Mouse (Mus musculus) ovary, postnatal 36 days (tissue): ENCODE results near the gene Crebl2.
A peak's percentile ranks its signal among the peaks of the same experiment; 100 is the strongest.

ENCODE experiments used
- DNase-seq: peaks from one replicate; pipeline ENCODE4 v3.0.0; 2022; ENCODE audit warnings: low spot score, mixed read lengths

Gene Crebl2

GRCm38 (mm10) chr6:134820411-134820810 lies 9.5 kb upstream of the Crebl2 start:
- no peak for DNase-seq

GRCm38 (mm10) chr6:134822844-134823243 lies 7.1 kb upstream of the Crebl2 start:
- no peak for DNase-seq

GRCm38 (mm10) chr6:134830776-134831175 lies 822 bp downstream of the Crebl2 start:
- DNase-seq, result no peak

- DNase-seq, result no peak
These were observed 4.8 kb downstream of the Crebl2 start for GRCm38 (mm10) chr6:134834585-134835251.

DNA sequence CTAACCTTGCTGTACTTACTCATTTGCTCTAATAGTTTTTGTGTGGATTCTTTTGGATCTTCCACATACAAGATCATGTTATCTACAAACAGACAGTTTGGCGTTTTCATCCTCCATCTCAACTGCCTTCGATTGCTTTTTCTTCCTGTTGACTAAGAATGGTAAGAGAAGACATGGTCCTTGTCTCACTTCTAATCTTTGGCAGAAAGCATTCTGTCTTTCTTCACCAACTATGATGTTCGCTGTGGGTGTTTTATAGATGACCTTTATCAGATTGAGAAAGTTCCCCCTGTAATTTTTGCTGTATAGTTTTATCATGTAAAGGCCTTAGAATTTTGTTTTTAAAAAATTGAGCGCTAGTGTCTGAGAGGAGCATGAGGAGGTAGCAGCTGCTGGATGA lies 8.2 kb downstream of the Crebl2 start:
- no peak for DNase-seq

GRCm38 (mm10) chr6:134840346-134840745 lies 10.4 kb downstream of the Crebl2 start:
- no peak for DNase-seq

DNA sequence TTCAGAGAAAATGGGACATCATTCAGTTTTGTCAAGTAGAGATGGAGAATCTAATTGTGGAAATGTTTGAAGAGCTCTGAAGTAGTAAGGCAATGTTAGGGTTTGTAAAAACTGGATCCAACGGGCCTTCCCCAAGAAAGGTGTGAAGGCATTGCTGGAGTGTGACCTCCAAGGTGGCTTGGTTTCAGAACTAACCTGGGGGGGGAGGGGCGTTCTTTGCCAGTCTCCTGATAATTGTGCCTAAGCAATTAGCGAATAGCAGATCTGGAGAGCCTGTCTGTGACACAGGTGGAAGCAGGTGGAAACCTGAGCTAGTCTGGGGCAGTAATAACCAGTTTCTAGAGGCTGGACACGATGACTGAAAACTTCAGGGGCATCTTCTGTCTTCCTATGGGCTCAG lies 15.8 kb downstream of the Crebl2 start:
- DNase-seq, result no peak

GRCm38 (mm10) chr6:134846308-134846707 lies 16.4 kb downstream of the Crebl2 start:
- peak; percentile 31 for DNase-seq

- no peak for DNase-seq
These were observed 17.6 kb downstream of the Crebl2 start for GRCm38 (mm10) chr6:134847550-134847949.

GRCm38 (mm10) chr6:134848197-134848890 lies 18.4 kb downstream of the Crebl2 start:
- DNase-seq, result no peak

DNA sequence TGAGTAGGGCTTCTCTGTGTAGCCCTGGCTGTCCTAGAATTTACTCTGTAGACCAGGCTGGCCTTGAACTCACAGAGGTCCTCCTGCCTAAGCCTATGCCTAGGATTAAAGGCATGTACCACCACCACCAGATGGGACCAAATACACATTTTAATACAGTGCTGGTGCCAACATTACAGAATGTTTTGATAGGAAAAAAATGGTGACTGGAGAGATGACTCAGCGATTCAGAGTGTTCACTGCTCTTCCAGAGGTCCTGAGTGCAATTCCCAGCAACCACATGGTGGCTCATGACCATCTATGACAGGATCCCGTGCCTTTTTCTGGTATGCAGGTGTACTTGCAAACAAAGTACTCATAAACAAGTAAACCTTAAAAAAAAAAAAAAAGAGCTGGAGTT lies 19.5 kb downstream of the Crebl2 start:
- no peak for DNase-seq

DNA sequence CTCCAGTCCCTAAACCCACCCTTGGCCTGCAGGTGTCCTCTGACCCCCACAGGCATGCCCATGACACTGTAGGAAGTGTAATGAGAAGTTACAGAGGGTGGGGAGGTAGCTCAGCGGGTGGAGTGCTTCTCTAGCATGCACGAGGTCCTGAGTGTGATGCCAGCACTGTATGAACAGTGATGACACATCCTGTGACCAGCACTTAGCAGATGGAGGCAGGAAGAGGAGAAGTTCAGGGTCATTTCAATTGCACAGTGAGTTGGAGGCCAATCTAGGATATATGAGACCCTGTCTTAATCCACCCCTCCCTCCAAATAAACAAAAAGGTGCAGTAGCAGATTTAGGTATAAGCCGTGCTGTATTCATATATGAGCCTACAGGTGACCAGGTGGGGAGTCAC lies 20.0 kb downstream of the Crebl2 start:
- no peak for DNase-seq

- DNase-seq, result no peak
These were observed 24.8 kb downstream of the Crebl2 start for GRCm38 (mm10) chr6:134854782-134855181.

GRCm38 (mm10) chr6:134855926-134856325 lies 26.0 kb downstream of the Crebl2 start:
- no peak for DNase-seq

GRCm38 (mm10) chr6:134859021-134859420 lies 29.1 kb downstream of the Crebl2 start:
- no peak for DNase-seq

GRCm38 (mm10) chr6:134860275-134860674 lies 30.3 kb downstream of the Crebl2 start:
- no peak for DNase-seq

DNA sequence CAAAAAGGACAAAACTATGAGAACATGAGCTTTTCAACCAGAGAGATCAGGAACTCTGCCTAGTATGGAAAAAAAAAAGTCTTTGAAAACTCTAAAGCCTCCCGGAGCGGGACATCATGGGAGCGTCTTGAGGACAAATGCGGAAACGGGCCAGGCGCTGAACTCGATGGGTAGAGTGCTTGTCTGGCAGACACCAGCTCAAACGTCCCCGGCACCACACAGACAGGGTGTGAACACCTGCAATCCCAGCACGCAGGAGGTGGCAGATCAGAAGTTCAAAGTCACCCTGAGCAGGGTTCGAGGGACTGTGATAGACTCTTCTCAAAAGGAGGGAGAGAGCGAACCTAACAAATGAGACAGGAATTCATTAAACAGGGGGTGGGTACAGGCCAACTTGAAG lies 31.4 kb downstream of the Crebl2 start:
- DNase-seq, result no peak

GRCm38 (mm10) chr6:134862671-134863104 lies 32.7 kb downstream of the Crebl2 start:
- DNase-seq, result peak; percentile 9

- peak; percentile 94 for DNase-seq
These were observed 33.2 kb downstream of the Crebl2 start for GRCm38 (mm10) chr6:134863146-134863545.

GRCm38 (mm10) chr6:134866113-134866512 lies 36.2 kb downstream of the Crebl2 start:
- DNase-seq, result no peak

- no peak for DNase-seq
These were observed 37.4 kb downstream of the Crebl2 start for GRCm38 (mm10) chr6:134867325-134867724.

GRCm38 (mm10) chr6:134870209-134870742 lies 40.3 kb downstream of the Crebl2 start:
- DNase-seq, result no peak

DNA sequence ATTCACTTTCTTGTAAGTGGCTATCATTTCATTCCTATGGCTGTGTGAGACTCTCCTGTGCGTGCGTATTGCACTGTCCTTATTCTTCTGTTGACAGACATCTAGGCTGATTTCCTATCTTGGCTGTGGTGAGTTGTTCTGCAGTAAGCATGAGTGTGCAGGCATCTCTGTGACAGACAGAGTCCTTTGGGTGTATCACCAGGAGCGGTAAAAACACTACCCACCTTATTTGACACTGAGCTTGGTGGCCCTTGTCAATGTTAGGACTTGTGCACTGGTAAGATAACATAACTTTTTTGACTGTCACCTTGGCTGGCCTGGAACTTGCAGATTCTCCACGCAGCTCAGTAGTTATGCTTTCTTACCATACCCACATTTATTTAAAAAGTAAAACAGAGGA lies 40.9 kb downstream of the Crebl2 start:
- no peak for DNase-seq
